Mouse (Mus musculus): ENCODE measurements around the gene Rasgef1a.
A peak's percentile ranks its signal among the peaks of the same experiment; 100 is the strongest.

Rasgef1a gene

DNA sequence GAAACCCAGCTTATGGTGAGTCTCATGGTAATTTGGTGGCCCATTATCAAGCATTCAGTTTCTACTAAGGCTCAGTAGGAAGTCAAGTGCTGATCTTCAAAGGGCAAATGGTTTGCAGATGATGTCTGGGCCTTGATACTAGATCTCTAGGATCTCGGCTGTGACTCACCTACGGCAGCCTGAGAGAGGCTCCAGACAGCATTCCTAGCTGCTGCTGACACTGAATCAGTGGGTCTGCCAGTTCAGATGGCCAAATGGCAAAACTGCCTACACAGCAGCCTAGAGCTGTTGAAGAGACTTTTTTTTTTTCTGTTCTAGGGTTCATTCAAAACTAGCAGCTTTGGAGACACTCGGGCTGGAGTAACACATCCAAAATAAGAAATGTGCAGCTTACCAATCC is 15.8 kb downstream of the Rasgef1a start:
- DNase-seq (ENCODE audit: low spot score in 2 of 2): no peak

DNA sequence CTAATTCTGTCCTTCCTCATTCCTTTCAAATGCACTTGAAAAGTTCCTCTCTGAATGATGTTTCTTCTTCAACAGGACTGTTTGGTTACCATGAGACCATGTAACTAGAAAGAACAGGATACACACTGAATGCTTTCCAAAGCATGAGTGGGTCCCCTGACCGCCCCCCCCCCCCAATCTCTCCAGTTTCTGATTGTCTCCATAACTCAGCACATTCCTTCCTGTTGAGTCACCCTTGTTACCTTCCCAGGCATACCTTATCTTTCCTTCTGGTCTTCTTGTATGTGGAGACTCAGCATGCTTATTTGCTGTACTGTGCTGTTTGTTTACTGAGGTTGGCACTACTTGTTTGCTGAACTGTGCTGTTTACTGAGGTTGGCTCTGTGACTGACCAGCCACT is 20.2 kb downstream of the Rasgef1a start:
- DNase-seq (ENCODE audit: low spot score in 2 of 2): no peak

DNA sequence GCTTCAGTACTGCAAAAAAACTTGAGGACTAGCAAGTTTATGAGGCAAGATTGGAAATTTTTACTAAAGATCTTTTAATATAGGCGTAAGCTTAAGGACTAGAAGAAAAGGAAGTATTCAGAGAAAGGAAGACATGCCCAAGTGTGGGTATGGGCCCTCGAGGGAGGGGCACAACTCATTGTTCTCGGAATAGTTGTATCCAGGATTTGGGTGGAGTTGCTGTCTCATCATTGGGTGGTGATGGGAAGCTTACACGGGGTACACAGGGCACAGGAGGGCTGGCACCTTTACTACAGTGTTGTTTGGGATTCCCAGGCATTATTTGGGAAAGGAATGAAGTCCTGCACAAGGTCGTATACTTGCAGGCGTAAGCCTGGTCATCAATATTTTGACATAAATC is 24.4 kb downstream of the Rasgef1a start:
- no peak for DNase-seq (ENCODE audit: low spot score in 2 of 2)

DNA sequence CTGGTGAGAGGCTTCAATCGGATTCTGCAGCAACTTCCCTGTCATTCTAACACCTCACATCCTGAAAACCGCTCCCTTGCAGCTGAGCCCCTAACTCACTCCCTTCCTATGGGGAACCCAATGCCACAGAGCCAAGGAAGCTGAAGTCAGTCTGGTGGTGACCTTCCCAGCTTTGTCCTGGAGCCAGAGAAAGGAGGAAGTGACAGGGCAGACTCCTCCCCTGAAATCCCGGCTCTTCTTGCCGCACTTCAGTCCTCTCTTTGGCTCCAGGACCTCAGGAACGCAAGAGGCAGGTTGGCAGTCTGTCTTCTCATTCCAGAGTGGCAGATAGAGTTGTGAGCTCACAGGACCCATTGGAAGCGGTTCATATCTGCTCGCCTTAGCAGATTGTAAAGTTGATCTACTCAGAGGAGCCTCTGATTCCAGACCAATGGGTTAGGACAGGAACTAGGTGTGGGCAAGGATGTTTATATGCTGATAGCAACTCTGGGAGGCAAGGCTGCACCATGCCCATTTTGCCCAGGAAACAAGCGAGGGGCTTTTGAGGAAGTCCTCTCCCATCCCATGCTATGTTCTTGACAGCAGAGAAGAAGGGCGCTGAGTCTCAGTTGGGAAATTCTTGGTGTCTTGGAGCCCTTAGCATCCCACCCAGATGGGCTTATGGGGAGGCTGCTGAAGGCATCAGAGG is 25.0 kb downstream of the Rasgef1a start:
- DNase-seq (ENCODE audit: low spot score in 2 of 2): no peak

DNA sequence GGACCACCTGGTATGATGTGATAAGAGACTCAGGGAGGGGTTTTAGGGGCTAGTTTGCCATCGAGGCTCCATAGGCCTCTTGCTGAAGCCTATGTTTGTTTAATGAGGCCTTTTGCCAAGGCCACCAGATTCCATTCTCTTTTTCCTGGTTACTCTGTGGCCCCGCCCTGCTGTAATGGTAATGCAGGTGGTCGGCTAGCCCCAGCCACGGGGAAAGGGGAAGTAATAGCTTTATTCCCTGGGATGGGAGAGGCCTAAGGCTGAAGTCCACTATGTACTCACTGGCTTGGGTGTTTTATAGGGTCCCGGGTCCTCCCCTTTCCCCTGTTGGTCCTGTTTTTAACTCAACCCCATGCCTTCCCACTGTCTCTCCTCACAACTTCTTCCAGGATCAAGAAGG is 25.6 kb downstream of the Rasgef1a start:
- no peak for DNase-seq (ENCODE audit: low spot score in 2 of 2)

DNA sequence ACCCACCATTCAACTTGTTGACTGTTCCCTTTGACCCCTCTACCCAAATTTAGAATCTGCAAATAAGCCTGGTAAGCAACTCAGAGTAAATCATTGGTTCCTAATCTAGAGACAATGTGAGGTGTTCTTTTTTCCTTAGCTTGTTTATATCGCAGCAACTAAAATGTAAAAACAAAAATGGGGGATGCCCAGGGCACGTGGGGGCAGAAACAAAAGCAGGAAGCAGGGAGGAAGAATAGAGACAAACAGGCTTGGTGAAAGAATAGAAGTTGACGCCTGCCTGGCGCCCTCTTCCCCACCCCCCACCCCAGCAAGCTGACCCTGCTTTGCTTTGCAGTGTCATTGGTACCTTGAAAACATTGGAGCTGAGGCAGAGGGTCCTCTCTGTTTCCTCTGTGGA is 33.9 kb downstream of the Rasgef1a start:
- DNase-seq (ENCODE audit: low spot score in 2 of 2): no peak

DNA sequence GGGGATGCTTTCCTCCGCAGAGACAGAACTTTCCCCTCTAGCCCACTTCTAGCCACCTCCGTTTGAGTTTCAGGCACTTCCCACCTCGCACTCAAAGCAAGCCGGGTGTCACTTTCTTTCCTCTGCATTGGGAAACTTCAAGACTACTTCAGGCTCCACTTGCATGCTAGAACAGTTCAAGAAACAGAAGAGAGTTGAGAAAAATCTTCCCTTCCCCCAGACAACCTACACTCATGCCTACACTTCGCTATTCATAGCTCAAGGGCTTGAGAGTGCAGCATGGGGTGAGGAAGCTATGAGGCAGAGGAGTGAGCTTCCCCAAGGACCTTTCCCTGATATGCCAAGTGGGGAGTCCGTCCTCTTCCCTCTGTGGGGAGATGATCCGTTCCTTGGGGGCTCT is 34.7 kb downstream of the Rasgef1a start:
- DNase-seq (ENCODE audit: low spot score in 2 of 2): no peak

GRCm38 (mm10) chr6:118046511-118046910 is 35.3 kb downstream of the Rasgef1a start:
- no peak for DNase-seq (ENCODE audit: low spot score in 2 of 2)

DNA sequence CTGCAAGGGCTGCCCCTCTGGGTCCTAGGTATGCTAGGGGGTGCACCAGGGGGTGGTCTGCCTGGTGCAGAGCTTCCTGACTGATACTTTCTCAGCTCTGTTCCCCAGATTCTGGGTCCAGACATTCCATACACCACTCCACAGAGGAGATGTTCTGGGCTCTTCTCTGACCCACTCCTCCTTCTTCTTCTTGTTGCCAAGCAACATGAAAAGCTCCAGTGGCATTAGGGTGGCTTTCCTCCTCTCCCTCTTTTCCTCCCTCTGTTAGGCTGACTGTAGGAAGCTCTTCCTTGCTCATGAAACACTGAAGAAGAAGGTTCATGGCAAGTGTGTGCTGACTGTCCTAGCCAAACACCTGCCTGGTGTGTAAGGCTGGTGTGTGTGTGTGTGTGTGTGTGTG is 35.7 kb downstream of the Rasgef1a start:
- DNase-seq (ENCODE audit: low spot score in 2 of 2): no peak

DNA sequence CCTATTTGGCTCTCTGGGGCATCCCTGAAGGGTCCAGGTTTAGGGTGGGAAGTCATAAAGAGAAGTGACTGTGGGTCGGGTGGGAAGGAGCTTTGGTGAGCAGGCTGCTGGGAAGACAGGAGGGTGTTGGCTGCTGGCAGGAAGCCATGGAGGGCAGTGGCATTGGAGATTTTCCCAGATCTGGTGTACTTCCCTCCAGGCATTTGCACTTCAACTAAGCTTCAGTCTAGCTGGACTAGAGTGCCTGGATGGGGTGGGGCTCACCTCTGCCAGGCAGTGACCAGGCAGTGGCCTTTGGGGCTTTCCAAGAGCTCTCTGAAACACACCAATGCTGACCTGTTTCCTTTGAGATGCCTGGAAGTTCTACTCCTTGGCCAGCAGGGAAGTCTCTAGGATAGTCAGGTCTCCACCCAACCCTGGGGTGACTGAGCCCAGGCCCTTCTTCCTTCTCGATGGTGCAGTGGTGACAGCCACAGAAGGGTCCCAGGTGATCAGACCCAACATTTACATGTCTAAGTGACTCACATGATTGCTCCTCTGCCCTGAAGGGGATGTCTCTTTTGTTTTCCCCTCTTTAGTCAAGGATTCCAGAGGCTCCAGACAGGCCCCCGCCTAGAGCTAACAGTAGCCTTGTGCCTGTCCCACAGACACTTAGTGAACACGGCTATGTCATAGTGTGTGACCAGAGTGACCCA is 36.7 kb downstream of the Rasgef1a start:
- no peak for DNase-seq (ENCODE audit: low spot score in 2 of 2)

DNA sequence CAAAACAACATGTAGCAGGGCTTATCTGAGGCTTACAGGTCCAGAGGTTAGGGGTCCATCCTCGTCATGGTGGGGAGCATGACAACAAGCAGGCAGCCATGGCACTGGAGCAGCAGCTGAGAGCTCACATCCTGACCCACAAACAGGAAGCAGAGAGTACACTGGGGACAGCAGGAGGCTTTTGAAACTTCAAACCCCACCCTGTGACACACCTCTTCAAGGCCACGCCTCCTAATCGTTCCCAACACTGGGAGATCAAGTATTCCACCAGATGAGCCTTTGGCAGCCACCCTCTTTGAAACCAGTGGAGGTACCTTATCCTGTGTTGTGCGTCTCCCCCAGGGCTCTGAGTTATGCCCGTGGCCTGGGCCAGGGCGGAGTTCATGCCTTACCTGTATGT is 38.5 kb downstream of the Rasgef1a start:
- DNase-seq (ENCODE audit: low spot score in 2 of 2): no peak

GRCm38 (mm10) chr6:118051474-118051873 is 40.2 kb downstream of the Rasgef1a start:
- no peak for DNase-seq (ENCODE audit: low spot score in 2 of 2)

GRCm38 (mm10) chr6:118055209-118055608 is 44.0 kb downstream of the Rasgef1a start:
- no peak for DNase-seq (ENCODE audit: low spot score in 2 of 2)

GRCm38 (mm10) chr6:118061266-118061665 is 50.0 kb downstream of the Rasgef1a start:
- DNase-seq (ENCODE audit: low spot score in 2 of 2): no peak

DNA sequence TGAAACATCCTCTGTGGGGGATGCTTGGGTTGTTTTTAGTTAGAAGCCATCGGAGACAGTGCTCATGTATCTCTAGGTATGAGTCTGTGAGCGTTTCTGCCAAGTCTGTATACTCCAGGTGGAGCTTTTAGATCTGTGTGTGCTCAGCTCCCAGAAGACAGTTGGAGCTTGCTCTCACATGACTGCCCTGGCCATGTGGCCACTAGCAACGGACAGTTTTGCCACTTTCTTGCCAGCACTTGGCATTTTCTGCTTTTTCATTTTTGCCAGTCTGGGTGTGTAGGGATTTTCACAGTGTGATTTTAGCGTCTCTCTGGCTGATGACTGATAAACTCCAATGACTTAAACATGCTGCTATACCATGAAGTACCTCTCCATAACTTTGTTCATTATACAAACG is 52.0 kb downstream of the Rasgef1a start:
- no peak for DNase-seq (ENCODE audit: low spot score in 2 of 2)

- DNase-seq (ENCODE audit: low spot score in 2 of 2): peak; percentile 13 to 14
Measured at GRCm38 (mm10) chr6:118064968-118065530, 53.8 kb downstream of the Rasgef1a start.

DNA sequence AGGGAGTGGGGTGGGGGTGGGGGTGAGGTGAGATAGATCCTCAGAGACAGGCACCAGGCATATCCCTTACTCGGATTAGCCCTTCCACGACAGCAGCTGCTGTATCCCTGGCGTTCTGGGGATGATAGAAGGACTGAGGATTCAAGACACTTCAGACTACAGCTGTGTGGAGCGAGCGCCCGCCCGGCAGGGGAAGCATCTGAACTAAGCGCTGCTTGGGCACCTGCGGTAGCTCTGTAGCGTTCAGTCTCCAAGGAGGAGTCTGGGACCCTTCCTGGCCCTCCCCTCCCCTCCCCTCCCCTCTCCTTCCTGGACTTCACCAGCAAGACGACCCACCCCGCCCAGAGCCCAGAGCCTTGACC is 54.6 kb downstream of the Rasgef1a start:
- DNase-seq (ENCODE audit: low spot score in 2 of 2): no peak

DNA sequence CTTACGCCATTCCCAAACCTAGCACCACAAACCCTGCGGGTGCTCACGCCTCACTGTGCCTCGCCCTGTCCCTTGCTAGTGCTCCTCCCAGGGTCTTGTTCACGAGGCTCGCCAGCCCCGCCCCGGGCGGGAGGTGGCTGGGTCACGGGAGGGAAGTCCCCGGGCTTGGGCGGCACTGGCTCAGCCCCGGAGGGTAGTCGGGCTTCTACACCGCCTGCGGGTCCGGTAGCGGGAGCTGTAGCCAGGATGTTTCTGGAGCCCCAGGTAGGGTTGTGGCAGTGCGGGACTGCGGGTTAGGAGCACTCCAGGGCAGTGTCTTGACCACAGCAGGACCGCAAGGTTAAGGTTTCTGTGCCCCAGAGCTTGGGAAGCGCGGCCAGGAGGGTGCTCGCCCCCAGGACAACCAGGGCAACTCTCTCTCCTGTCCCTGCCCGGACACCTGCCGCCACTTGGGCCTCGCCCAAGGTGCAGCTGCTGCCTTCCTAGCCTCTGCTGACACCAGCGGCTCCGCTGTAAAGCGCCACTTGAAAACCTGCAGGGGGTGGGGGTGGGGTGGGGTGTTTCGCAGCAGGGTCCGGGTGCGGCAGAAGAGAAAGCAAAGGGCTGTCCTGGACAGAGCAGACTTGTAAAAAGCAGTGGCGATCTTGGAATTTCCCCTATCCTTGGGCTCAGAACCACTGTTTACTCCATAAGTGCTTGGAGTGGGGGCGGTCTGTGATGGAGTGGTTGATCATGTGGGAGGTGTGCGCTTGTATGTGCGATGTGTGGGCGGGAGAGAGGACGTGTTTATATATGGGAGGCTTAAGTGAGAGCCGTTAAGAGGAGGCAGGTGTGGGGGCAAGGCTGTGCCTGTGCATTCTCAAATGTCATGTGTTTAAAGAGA is 55.2 kb downstream of the Rasgef1a start:
- DNase-seq (ENCODE audit: low spot score in 2 of 2): peak; percentile 24 to 33

DNA sequence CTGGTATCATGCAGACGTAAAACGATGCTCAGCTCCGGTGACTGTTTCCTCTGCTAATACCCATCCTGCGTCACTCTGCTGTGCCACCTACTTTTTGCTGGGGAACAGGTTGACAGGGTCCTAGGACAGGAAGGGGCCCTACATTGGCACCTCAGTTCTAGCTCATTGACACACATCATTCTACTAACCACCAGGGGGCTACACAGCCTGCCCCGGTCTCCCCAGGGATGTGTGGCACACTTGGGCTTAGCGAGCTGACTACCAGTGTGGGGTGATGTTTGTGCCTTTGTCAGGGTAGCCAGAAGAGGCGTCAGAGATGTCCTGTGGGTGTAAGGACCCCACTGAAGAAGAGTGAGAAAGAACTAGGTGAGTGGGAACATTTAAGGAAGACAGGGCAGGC is 56.5 kb downstream of the Rasgef1a start:
- no peak for DNase-seq (ENCODE audit: low spot score in 2 of 2)

DNA sequence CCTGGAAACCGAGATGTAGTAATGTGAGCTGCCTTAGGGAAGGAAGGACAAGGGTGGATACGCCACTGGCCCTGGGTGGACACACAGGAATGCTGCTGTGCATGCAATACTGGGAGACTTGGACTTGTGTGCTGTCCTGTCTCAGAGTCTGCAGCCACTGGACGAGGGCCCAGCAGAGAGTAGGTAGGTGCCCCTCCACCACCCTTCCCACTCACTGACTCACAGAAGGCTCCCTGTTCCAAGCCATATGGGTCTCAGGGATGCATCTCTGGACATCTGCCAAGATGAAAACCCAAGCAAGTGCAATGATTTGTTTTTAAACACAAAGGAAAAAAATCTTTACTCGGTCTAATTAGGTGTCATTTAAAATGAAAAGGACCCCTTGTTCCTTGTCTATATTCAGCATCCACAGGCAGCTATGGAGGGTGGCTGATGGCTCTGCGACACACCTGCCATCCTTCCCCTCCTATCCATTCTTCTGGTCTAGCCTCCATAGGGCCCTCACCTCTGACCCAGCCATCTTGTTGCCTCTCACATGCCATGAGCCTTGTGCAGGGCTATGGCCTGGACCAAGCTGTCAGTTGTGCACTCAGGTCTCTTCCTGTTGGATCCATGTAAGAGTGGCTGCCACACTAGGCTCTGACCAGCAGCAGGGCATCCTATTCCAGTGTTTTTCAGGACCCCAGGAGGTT is 59.2 kb downstream of the Rasgef1a start:
- no peak for DNase-seq (ENCODE audit: low spot score in 2 of 2)

- no peak for DNase-seq (ENCODE audit: low spot score in 2 of 2)
Measured at GRCm38 (mm10) chr6:118071013-118071350, 59.7 kb downstream of the Rasgef1a start.

DNA sequence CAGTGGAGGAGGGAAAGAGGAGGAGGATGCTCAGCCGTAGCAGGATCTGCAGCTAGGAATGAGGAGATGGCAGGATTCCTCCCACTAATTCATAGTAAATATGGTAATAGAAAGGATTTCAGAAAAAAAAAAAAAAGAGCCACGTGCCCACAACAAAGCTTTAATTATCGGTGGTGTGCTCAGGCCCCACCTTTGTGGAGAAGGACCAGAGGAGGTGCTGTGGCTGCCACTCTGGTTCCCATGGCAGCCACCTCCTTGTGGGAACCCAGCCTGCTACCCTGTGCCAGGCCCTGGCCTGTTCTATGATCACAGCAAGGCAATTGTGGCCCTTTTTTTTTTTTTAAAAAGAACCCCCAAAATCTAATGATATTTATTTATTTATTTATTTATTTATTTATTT is 60.2 kb downstream of the Rasgef1a start:
- DNase-seq (ENCODE audit: low spot score in 2 of 2): no peak

Measured in spleen, postnatal 36 days (tissue).